Mouse (Mus musculus): Measurements from ENCODE around the gene Smarcad1.
"Not testable (repeated sequence)": the region's sequence is repeated elsewhere in the genome, so short reads cannot be mapped to it uniquely, and the experiment has no call there.

Smarcad1 gene

GRCm38 (mm10) chr6:65042491-65043171, at the start of gene Smarcad1:
Smarcad1 (plus strand) TSS chr6:65042583.
- CTCF ChIA-PET, result no interaction called here

GRCm38 (mm10) chr6:64996824-64997421, 45.5 kb upstream of the Smarcad1 start:
- CTCF ChIA-PET, result interaction anchor here (0.6 kb wide), 1 partner anchor 1303 kb away, joined by 8 read pairs; no protein-coding TSS in a partner anchor

GRCm38 (mm10) chr6:64997805-64998204, 44.6 kb upstream of the Smarcad1 start:
- CTCF ChIA-PET, result no interaction called here

- CTCF ChIA-PET, result not testable (repeated sequence)
Measured at GRCm38 (mm10) chr6:65000757-65001156, 41.6 kb upstream of the Smarcad1 start.

GRCm38 (mm10) chr6:65002196-65002595, 40.2 kb upstream of the Smarcad1 start:
- CTCF ChIA-PET, result interaction anchor here (0.6 kb wide), 1 partner anchor 981 kb away, joined by 19 read pairs; no protein-coding TSS in a partner anchor

GRCm38 (mm10) chr6:65008836-65009235, 33.5 kb upstream of the Smarcad1 start:
- CTCF ChIA-PET, result no interaction called here

- CTCF ChIA-PET, result no interaction called here
Measured at GRCm38 (mm10) chr6:65011444-65011990, 30.9 kb upstream of the Smarcad1 start.

GRCm38 (mm10) chr6:65012142-65012541, 30.2 kb upstream of the Smarcad1 start:
- CTCF ChIA-PET, result no interaction called here

- CTCF ChIA-PET, result no interaction called here
Measured at GRCm38 (mm10) chr6:65017566-65017965, 24.8 kb upstream of the Smarcad1 start.

GRCm38 (mm10) chr6:65018966-65019365, 23.4 kb upstream of the Smarcad1 start:
- CTCF ChIA-PET, result not testable (repeated sequence)

- CTCF ChIA-PET, result no interaction called here
Measured at GRCm38 (mm10) chr6:65021883-65022282, 20.5 kb upstream of the Smarcad1 start.

GRCm38 (mm10) chr6:65023053-65023452, 19.3 kb upstream of the Smarcad1 start:
- CTCF ChIA-PET, result no interaction called here

GRCm38 (mm10) chr6:65024668-65025067, 17.7 kb upstream of the Smarcad1 start:
- CTCF ChIA-PET, result no interaction called here

- CTCF ChIA-PET, result no interaction called here
Measured at GRCm38 (mm10) chr6:65025130-65025529, 17.3 kb upstream of the Smarcad1 start.

GRCm38 (mm10) chr6:65034661-65035060, 7.7 kb upstream of the Smarcad1 start:
- CTCF ChIA-PET, result no interaction called here

- CTCF ChIA-PET, result no interaction called here
Measured at GRCm38 (mm10) chr6:65035469-65035868, 6.9 kb upstream of the Smarcad1 start.

GRCm38 (mm10) chr6:65041932-65042331, 451 bp upstream of the Smarcad1 start:
- CTCF ChIA-PET, result no interaction called here

- CTCF ChIA-PET, result no interaction called here
Measured at GRCm38 (mm10) chr6:65043241-65043640, 858 bp downstream of the Smarcad1 start.

GRCm38 (mm10) chr6:65049100-65049499, 6.7 kb downstream of the Smarcad1 start:
- CTCF ChIA-PET, result no interaction called here

GRCm38 (mm10) chr6:65056620-65057019, 14.2 kb downstream of the Smarcad1 start:
- CTCF ChIA-PET, result interaction anchor here (0.6 kb wide), 1 partner anchor 1549 kb away, joined by 16 read pairs; no protein-coding TSS in a partner anchor

- CTCF ChIA-PET, result interaction anchor here (0.6 to 1.0 kb wide), 2 partner anchors 10 to 1549 kb away, joined by 3 to 16 read pairs; no protein-coding TSS in a partner anchor
Measured at GRCm38 (mm10) chr6:65057137-65057536, 14.8 kb downstream of the Smarcad1 start.

- CTCF ChIA-PET, result no interaction called here
Measured at GRCm38 (mm10) chr6:65061049-65061448, 18.7 kb downstream of the Smarcad1 start.

GRCm38 (mm10) chr6:65075201-65075600, 32.8 kb downstream of the Smarcad1 start:
- CTCF ChIA-PET, result no interaction called here

Measured in spleen, embryonic (tissue).